Mouse (Mus musculus) B cell, adult 2 months (primary cell): ENCODE results near the gene Galnt11.
"Not testable (repeated sequence)": the region's sequence is repeated elsewhere in the genome, so short reads cannot be mapped to it uniquely, and the experiment has no call there.

ENCODE experiments used
- DNase-seq, 2 experiments: peaks; one replicate each; pipeline ENCODE4 v3.0.0; 2022

Gene Galnt11

GRCm38 (mm10) chr5:25221604-25222003, at the start of gene Galnt11:
Galnt11 (plus strand) TSS chr5:25221904.
- DNase-seq = no peak

GRCm38 (mm10) chr5:25177937-25178336, 43.8 kb upstream of the Galnt11 start:
- not testable (repeated sequence) for DNase-seq

- DNase-seq = not testable (repeated sequence)
These were observed 43.2 kb upstream of the Galnt11 start for GRCm38 (mm10) chr5:25178543-25178942.

- DNase-seq = peak; percentile 2
These were observed 42.4 kb upstream of the Galnt11 start for GRCm38 (mm10) chr5:25179284-25179683.

GRCm38 (mm10) chr5:25179936-25180488, 41.7 kb upstream of the Galnt11 start:
- no peak for DNase-seq

GRCm38 (mm10) chr5:25181004-25181531, 40.6 kb upstream of the Galnt11 start, which contains the start of gene Galntl5:
Galntl5 (plus strand) TSS chr5:25181460.
- no peak for DNase-seq

GRCm38 (mm10) chr5:25183595-25183994, 38.1 kb upstream of the Galnt11 start:
- no peak for DNase-seq

GRCm38 (mm10) chr5:25184594-25184993, 37.1 kb upstream of the Galnt11 start:
- DNase-seq = no peak

GRCm38 (mm10) chr5:25187727-25188126, 34.0 kb upstream of the Galnt11 start:
- DNase-seq = no peak

- DNase-seq = peak; percentile 31 to 41
These were observed 32.9 kb upstream of the Galnt11 start for GRCm38 (mm10) chr5:25188802-25189201.

- DNase-seq = no peak
These were observed 31.2 kb upstream of the Galnt11 start for GRCm38 (mm10) chr5:25190521-25190920.

GRCm38 (mm10) chr5:25211872-25212271, 9.8 kb upstream of the Galnt11 start:
- no peak for DNase-seq

GRCm38 (mm10) chr5:25213216-25213615, 8.5 kb upstream of the Galnt11 start:
- DNase-seq = not testable (repeated sequence)

GRCm38 (mm10) chr5:25215006-25215405, 6.7 kb upstream of the Galnt11 start:
- DNase-seq = no peak

- peak; percentile 98 to 99 for DNase-seq
These were observed 1.3 kb downstream of the Galnt11 start, which contains the start of gene E130116L18Rik for GRCm38 (mm10) chr5:25222752-25223702. E130116L18Rik (minus strand) TSS chr5:25223153.

GRCm38 (mm10) chr5:25224377-25224776, 2.7 kb downstream of the Galnt11 start:
- not testable (repeated sequence) for DNase-seq

- no peak for DNase-seq
These were observed 21.4 kb downstream of the Galnt11 start for GRCm38 (mm10) chr5:25243101-25243500.

- no peak for DNase-seq
These were observed 24.2 kb downstream of the Galnt11 start for GRCm38 (mm10) chr5:25245806-25246472.

- no peak for DNase-seq
These were observed 24.8 kb downstream of the Galnt11 start for GRCm38 (mm10) chr5:25246473-25246865.

- no peak for DNase-seq
These were observed 25.3 kb downstream of the Galnt11 start for GRCm38 (mm10) chr5:25247036-25247435.

- no peak for DNase-seq
These were observed 30.7 kb downstream of the Galnt11 start for GRCm38 (mm10) chr5:25252423-25252822.

GRCm38 (mm10) chr5:25252825-25253544, 31.3 kb downstream of the Galnt11 start:
- no peak for DNase-seq
